Mouse (Mus musculus) lung, postnatal 0 days (tissue): ENCODE results near the gene Zan. TPM values are rescaled to one million over a fixed set of nuclear protein-coding genes. Genes with fewer than 3 reads are reported as not detected.

Experiments used
- ATAC-seq: fragments of 200-750 bp; cut with Nextera tagmentation; 2 replicates; pipeline ENCODE4 v1.8.0; 2017; ENCODE audit warnings: moderate library complexity
- DNase-seq: peaks from one replicate; pipeline ENCODE4 v3.0.0-alpha.2; 2016; ENCODE audit warnings: low spot score
- H3K27ac ChIP-seq: fragments of 300-500 bp; sonication (generic); 2 replicates; pipeline ENCODE4 v1.5.1; 2014; ENCODE audit warnings: antibody characterized with exemption, mild to moderate bottlenecking, low read length, mixed read lengths
- H3K27me3 ChIP-seq: fragments of 300-500 bp; sonication (generic); replicated peaks from 2 replicates; pipeline ENCODE4 v1.6.1; 2014; ENCODE audit warnings: low read length, mixed read lengths; ENCODE audit not compliant: insufficient read depth
- H3K36me3 ChIP-seq: fragments of 300-500 bp; sonication (generic); 2 replicates; pipeline ENCODE4 v1.6.1; 2014; ENCODE audit warnings: low read length, mixed read lengths; ENCODE audit not compliant: insufficient read depth
- H3K4me1 ChIP-seq: fragments of 300-500 bp; sonication (generic); 2 replicates; pipeline ENCODE4 v1.6.1; 2014; ENCODE audit warnings: antibody characterized with exemption, low read depth, low read length, mixed read lengths; ENCODE audit not compliant: insufficient read depth
- H3K4me2 ChIP-seq: fragments of 300-500 bp; sonication (generic); replicated peaks from 2 replicates; pipeline ENCODE4 v1.6.1; 2014; ENCODE audit warnings: low read depth, mild to moderate bottlenecking, low read length, moderate library complexity, mixed read lengths
- H3K4me3 ChIP-seq: fragments of 300-500 bp; sonication (generic); 2 replicates; pipeline ENCODE4 v1.5.1; 2014; ENCODE audit warnings: low read depth, low read length
- H3K9ac ChIP-seq: fragments of 300-500 bp; sonication (generic); replicated peaks from 2 replicates; pipeline ENCODE4 v1.6.1; 2014; ENCODE audit warnings: low read depth, mild to moderate bottlenecking
- H3K9me3 ChIP-seq: fragments of 300-500 bp; sonication (generic); 2 replicates; pipeline ENCODE4 v1.6.1; 2016; ENCODE audit warnings: low read length, mixed read lengths
- CTCF ChIP-seq: IDR thresholded peaks from 2 replicates; pipeline ENCODE4 v1.5.1; 2016; ENCODE audit warnings: antibody characterized with exemption, mild to moderate bottlenecking
- EP300 ChIP-seq: IDR thresholded peaks from 2 replicates; pipeline ENCODE4 v1.6.1; 2016; ENCODE audit warnings: antibody characterized with exemption, mild to moderate bottlenecking, control low read depth
- WGBS: fragments of 180-500 bp; shearing (Covaris S2); extraction: QIAGEN DNeasy Blood & Tissue Kit; methylation state at CpG from one replicate; pipeline ENCODE4 v1.1.7; 2014; 5-methylcytosine and 5-hydroxymethylcytosine counted together
- polyA plus RNA-seq: library from polyadenylated mRNA; unstranded; fragments of >200 nt; fragmentation: Nextera tagmentation; extraction: Ambion mirVana; gene quantifications from 2 replicates; pipeline ENCODE4 v1.2.1, GENCODE M21; 2015

Gene Zan
- polyA plus RNA-seq, 1 experiment from 2014 or later, result 0.11 TPM

DNA sequence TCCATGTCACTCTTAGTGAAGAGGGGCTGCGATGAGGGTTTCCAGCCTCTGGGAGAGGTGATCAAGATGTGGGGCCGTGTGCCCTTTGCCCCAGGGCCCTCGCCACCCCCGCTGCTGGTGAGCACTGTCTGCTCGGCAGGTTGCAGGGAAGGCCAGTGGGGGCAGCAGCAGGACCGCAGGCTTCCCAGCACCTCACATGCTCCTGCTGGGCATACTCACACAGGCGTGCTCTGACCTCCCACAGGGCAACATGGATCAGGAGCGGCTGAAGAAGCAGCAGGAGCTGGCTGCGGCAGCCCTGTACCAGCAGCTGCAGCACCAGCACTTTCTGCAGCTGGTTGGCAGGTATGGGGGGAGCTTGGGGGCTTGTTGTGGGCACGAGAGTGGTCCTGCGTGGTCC, 45.8 kb upstream of the Zan start:
- ATAC-seq (no peak; the same call in 1 of the 2 replicates), DNase-seq (peak; percentile 4)
- Histone ChIP-seq H3K9me3 (no peaks in the 10 kb centered on the region), H3K27me3 (no peaks in the 10 kb centered on the region), H3K4me3 (no peak overlapping the region), H3K4me1 (no peaks in the 10 kb centered on the region), H3K36me3 (peaks cover 54% of the 10 kb centered on the region), H3K27ac (no peak overlapping the region), H3K4me2 (no peak overlapping the region), H3K9ac (no peak overlapping the region)
- WGBS, result 71% methylated on average over 11 of the region's 11 CpGs
- peak; percentile 16; the same call in 1 of the 2 replicates for TF ChIP-seq CTCF
- no peak for TF ChIP-seq EP300

DNA sequence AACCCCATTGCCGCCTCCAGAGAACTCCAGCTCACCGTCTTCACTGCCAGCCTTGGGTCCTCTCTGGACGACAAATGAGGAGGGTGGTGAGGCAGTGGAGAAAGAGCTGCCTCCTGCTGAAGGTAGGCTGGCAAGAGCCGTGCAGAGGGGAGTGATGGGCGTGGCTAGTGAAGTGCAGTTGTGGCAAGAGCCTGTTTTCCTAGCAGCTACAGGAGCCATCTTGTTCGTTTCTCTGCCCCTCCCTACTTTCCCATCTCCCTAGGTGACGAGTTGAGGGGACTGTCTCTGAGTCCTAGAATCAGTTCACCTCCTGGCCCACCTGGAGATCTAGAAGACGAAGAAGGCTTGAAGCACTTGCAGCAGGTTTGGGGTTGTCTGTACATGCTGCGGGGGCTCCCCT, 45.0 kb upstream of the Zan start:
- peak; percentile 49 for DNase-seq
- 67% methylated on average over 9 of the region's 9 CpGs for WGBS

DNA sequence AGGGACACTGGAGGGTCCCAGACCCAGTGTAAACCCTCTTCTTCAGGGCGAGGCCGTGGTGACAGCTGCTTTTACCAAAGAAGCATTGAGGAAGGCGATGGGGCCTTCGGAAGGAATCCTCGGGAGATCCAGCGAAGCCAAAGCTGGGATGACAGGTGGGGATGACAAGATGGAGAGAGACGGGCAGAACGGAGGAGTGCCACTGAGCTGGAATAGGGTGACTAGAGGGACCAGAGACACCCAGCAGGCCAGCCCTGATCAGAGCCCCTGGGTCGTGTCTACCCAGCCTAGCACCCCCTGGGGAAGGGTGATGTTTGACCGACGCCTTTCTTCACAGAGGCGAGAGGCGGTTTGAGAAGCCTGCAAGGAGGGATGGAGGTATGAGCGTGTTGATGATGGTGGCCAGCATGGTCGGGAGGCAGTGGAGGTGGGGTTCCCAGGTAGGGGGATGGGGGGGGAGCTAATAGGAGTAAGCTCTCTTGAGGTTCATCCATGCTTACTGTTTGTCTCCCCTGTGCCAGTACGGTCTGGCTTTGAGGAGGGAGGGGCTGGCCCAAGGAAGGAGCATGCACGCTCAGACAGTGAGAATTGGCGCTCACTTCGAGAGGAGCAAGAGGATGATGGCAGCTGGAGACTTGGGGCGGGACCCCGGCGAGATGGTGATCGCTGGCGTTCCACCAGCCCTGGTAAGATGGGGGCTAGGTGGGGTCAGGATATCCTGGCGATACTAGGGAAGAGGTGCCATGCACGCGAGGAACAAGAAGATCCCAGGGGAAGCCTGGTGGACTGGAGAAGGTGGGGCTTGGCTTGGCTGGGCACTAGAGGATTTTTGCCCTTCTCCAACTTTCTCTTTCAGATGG, 43.1 kb upstream of the Zan start:
- WGBS, result 90% methylated on average over 27 of the region's 27 CpGs
- ATAC-seq (no peak), DNase-seq (peak; percentile 5)
- TF ChIP-seq CTCF (no peak), EP300 (no peak)
- H3K9me3 ChIP-seq, result no peaks in the 10 kb centered on the region
- no peak overlapping the region for H3K9ac ChIP-seq
- no peak overlapping the region for H3K27ac ChIP-seq
- H3K4me2 ChIP-seq, result no peak overlapping the region
- H3K36me3 ChIP-seq, result peaks cover 46% of the 10 kb centered on the region
- H3K4me1 ChIP-seq, result no peaks in the 10 kb centered on the region
- no peaks in the 10 kb centered on the region for H3K27me3 ChIP-seq
- no peak overlapping the region for H3K4me3 ChIP-seq

More for the DNA sequence above, 45.0 kb upstream of the Zan start:
- TF ChIP-seq EP300 (no peak), CTCF (no peak)
- peak; percentile 27; the same call in 1 of the 2 replicates for ATAC-seq
- Histone ChIP-seq H3K9ac (no peak overlapping the region), H3K9me3 (no peaks in the 10 kb centered on the region), H3K36me3 (peaks cover 50% of the 10 kb centered on the region), H3K4me1 (no peaks in the 10 kb centered on the region), H3K27ac (0 out of 2 replicates have a peak overlapping the region, but pooled peaks have one; percentile 2), H3K4me2 (no peak overlapping the region), H3K4me3 (no peak overlapping the region), H3K27me3 (no peaks in the 10 kb centered on the region)

DNA sequence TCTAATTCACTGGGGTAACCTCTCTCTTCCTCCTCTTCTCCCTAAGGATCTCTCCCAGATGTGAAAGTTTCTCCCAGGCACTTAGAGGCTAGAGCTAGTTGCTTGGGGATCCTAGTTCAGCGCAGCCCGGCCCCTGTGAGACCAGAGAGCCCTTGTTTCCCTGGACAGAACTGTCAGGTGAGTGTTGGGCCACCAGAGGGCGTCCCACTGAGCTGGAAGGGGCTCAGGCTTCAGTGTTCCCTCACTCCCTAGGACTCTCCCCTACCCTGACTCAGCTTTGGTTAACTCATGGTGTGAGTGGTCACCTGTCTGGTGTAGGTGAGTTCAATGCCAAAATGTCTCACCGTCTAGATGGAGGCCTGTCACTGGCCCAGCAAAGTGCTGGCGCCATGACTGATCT, 41.6 kb upstream of the Zan start, which contains the start of gene Gigyf1:
Gene Gigyf1, plus strand, starts transcription at position 113 of the 400 bp plus-strand sequence.
- no peaks in the 10 kb centered on the region for H3K4me1 ChIP-seq
- H3K4me2 ChIP-seq, result no peak within 1 kb of the TSS
- DNase-seq (peak; percentile 57), ATAC-seq (peak; percentile 48)
- no peak within 1 kb of the TSS for H3K4me3 ChIP-seq
- no peak within 1 kb of the TSS for H3K27ac ChIP-seq
- H3K9me3 ChIP-seq, result no peaks in the 10 kb centered on the region
- WGBS, result 73% methylated on average over 5 of the region's 5 CpGs
- no peak for TF ChIP-seq EP300
- peak; percentile 75 for TF ChIP-seq CTCF
- no peaks in the 10 kb centered on the region for H3K27me3 ChIP-seq
- H3K36me3 ChIP-seq, result peaks cover 33% of the 10 kb centered on the region; the same call in 1 of the 2 replicates
- no peak within 1 kb of the TSS for H3K9ac ChIP-seq

DNA sequence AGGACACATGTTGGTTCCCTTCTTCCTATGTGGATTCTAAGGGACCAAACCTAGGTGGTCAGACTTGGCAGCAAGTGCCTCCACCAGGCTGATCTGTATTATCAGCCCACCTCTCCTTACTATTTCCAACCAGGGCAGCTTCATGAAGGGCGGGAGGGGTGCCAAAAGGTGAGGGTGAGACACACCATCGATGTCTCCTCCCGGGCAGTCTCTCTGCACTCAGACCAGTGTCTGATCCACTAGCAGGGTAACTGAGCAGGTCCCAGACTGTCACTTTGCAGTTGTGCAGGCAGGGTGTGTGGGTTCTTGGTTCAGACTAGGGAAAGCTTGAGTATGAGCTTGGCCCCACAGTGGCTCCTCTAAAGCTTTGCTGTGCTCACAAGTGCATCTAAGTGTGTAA, 37.9 kb upstream of the Zan start:
- Histone ChIP-seq H3K4me1 (peaks cover 9% of the 10 kb centered on the region), H3K4me2 (no peak overlapping the region), H3K27me3 (no peaks in the 10 kb centered on the region), H3K36me3 (0 out of 2 replicates have a peak, but pooled peaks cover 2% of the 10 kb centered on the region), H3K9me3 (no peaks in the 10 kb centered on the region), H3K27ac (no peak overlapping the region), H3K4me3 (no peak overlapping the region), H3K9ac (no peak overlapping the region)
- no peak for ATAC-seq
- TF ChIP-seq EP300 (no peak), CTCF (no peak)
- DNase-seq, result no peak
- WGBS, result 88% methylated on average over 3 of the region's 3 CpGs

DNA sequence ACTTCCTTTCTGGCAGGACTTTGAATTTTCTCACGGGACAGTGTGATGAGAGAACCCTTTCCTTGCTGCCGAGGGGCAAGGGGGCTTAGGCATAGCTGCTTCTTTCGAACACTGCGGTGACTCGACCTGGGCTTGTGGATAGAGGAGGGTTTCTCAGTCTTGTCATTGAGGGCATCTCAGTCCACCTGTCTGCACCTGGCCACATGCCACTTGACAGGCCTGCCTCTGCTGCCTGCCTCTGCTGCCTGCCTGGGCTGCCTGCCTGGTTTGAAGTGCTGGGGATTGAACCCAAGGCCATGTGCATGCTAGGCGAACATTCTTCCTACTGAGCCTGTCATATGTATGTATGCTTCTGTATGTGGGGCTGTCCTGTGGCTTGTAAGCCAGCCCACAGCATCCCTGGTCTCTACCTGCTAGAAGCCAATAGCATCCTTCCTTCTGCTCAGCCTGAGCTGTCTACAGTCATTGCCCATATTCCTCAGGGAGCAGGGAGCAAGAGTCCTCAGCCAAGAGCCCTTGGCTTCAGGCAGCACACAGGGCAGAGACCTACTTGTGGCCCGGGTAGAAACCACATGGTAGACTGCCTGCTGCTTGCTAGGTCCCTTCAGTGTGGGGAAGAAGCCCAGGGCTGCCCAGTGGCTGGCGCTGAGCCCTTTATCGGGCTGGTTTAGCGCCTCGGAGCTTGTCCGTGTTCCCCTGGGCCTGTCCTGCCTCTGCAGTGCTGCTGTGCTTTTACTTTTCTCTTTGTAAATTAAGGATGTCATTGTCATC, 37.3 kb upstream of the Zan start:
- no peak overlapping the region for H3K4me3 ChIP-seq
- H3K27me3 ChIP-seq, result no peaks in the 10 kb centered on the region
- H3K4me1 ChIP-seq, result peaks cover 9% of the 10 kb centered on the region
- no peak for ATAC-seq
- H3K4me2 ChIP-seq, result no peak overlapping the region
- WGBS, result 76% methylated on average over 12 of the region's 12 CpGs
- H3K27ac ChIP-seq, result no peak overlapping the region
- TF ChIP-seq CTCF, result no peak
- no peak for TF ChIP-seq EP300
- no peaks in the 10 kb centered on the region for H3K9me3 ChIP-seq
- H3K36me3 ChIP-seq, result no peaks in the 10 kb centered on the region
- DNase-seq, result no peak
- no peak overlapping the region for H3K9ac ChIP-seq
